Mouse (Mus musculus) heart, embryonic 16.5 days (tissue): ENCODE measurements around the gene Cpxm2. TPM values are rescaled to one million over a fixed set of nuclear protein-coding genes. Genes with fewer than 3 reads are reported as not detected.

Experiments used
- ATAC-seq: fragments of 200-750 bp; cut with Nextera tagmentation; replicated peaks from 2 replicates; pipeline ENCODE4 v1.8.0; 2017; ENCODE audit warnings: moderate number of reproducible peaks; ENCODE audit not compliant: insufficient read depth, low FRiP score; ENCODE audit errors: extremely low read depth
- H3K27ac ChIP-seq: fragments of 300-500 bp; sonication (generic); 2 replicates; pipeline ENCODE4 v1.5.1; 2014; ENCODE audit warnings: mild to moderate bottlenecking, low read length, control low read depth, moderate library complexity
- H3K27me3 ChIP-seq: fragments of 300-500 bp; sonication (generic); 2 replicates; pipeline ENCODE4 v1.6.1; 2014; ENCODE audit warnings: low read length, mixed read lengths; ENCODE audit not compliant: control insufficient read depth, insufficient read depth
- H3K36me3 ChIP-seq: fragments of 300-500 bp; sonication (generic); 2 replicates; pipeline ENCODE4 v1.6.1; 2014; ENCODE audit not compliant: control insufficient read depth, insufficient read depth
- H3K4me1 ChIP-seq: fragments of 300-500 bp; sonication (generic); 2 replicates; pipeline ENCODE4 v1.6.1; 2014; ENCODE audit warnings: low read length, mixed read lengths; ENCODE audit not compliant: control insufficient read depth, insufficient read depth
- H3K4me2 ChIP-seq: fragments of 300-500 bp; sonication (generic); 2 replicates; pipeline ENCODE4 v1.6.1; 2014; ENCODE audit warnings: low read depth, mild to moderate bottlenecking, control low read depth, low read length
- H3K4me3 ChIP-seq: fragments of 300-500 bp; sonication (generic); 2 replicates; pipeline ENCODE4 v1.5.1; 2014; ENCODE audit warnings: mild to moderate bottlenecking, control low read depth, low read length
- H3K9ac ChIP-seq: fragments of 300-500 bp; sonication (generic); 2 replicates; pipeline ENCODE4 v1.6.1; 2014; ENCODE audit warnings: low read length, control low read depth
- H3K9me3 ChIP-seq: fragments of 300-500 bp; sonication (generic); replicated peaks from 2 replicates; pipeline ENCODE4 v1.6.1; 2016; ENCODE audit warnings: low read length; ENCODE audit not compliant: control insufficient read depth
- WGBS: fragments of 180-500 bp; shearing (Covaris S2); extraction: QIAGEN DNeasy Blood & Tissue Kit; methylation state at CpG from one replicate; pipeline ENCODE4 v1.1.7; 2014; 5-methylcytosine and 5-hydroxymethylcytosine counted together
- polyA plus RNA-seq: library from polyadenylated mRNA; unstranded; fragments of >200 nt; fragmentation: Nextera tagmentation; extraction: Ambion mirVana; gene quantifications from 2 replicates; pipeline ENCODE4 v1.2.1, GENCODE M21; 2015

The Cpxm2 gene
- polyA plus RNA-seq, 1 experiment from 2014 or later: 0.75 TPM

DNA sequence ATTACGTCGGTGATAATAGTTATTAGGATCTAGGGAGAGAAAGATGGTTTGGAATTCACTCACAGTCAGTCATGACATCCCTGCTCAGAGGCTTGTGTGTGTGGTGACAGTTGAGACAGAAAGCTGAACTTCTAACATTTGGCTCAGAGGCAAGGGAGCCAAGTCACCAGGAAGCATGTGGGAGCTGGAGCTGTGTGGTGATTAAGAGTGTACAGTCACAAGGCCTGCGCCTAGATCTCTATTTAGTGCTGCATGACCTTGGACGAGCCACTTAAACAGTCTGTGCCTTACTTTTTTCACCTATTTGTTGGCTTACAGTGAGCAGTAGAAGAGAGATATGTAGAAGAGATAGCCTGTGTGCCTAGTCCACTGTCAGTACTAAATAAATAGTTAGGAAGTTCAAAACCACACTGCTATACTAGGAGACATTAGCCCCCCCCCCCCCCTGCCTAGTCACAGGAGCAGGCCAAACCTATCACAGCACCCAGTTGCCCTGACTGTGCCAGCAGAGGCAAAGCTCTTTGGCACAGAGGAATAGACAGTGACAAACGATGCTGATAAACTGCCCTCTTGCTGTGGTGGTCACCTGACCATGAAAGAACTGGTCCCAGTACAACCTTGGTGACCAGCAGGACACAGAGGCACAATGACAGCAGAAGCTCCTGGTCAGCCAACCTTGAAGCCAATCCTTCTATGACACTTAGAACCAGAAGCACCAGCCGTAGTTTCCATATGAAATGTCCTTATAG, 83.5 kb downstream of the Cpxm2 start:
- no peaks in the 10 kb centered on the region for H3K4me1 ChIP-seq
- ATAC-seq: no peak
- no peaks in the 10 kb centered on the region for H3K27me3 ChIP-seq
- 78% methylated on average over 6 of the region's 6 CpGs for WGBS
- H3K27ac ChIP-seq: no peak overlapping the region
- H3K9ac ChIP-seq: no peak overlapping the region
- H3K4me3 ChIP-seq: no peak overlapping the region
- H3K4me2 ChIP-seq: no peak overlapping the region
- no peaks in the 10 kb centered on the region for H3K36me3 ChIP-seq
- no peaks in the 10 kb centered on the region for H3K9me3 ChIP-seq

DNA sequence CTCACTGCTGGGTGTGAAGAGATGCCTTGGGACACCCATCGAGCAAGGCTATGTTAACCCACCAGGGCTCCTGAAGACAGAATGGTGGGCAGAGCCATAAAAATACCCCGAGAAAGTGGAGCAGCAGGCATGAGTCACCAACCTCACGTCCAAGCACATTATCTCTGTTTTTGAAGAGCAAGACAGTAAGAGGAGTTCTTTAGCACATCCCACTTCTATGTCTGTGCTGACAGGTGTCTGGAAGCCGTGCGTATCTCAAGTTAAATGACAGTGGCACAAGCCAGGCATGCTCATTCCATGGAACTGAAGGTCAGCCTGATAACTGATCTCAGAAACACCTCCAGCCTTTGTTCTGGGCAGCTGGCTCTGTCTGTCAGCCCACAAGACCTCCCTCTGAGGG, 86.6 kb downstream of the Cpxm2 start:
- H3K4me3 ChIP-seq: no peak overlapping the region
- H3K27ac ChIP-seq: no peak overlapping the region
- no peaks in the 10 kb centered on the region; the same call in 1 of the 2 replicates for H3K27me3 ChIP-seq
- H3K4me1 ChIP-seq: no peaks in the 10 kb centered on the region
- no peaks in the 10 kb centered on the region for H3K9me3 ChIP-seq
- 41% methylated on average over 5 of the region's 5 CpGs for WGBS
- ATAC-seq: no peak
- H3K4me2 ChIP-seq: no peak overlapping the region
- H3K36me3 ChIP-seq: no peaks in the 10 kb centered on the region
- H3K9ac ChIP-seq: no peak overlapping the region

DNA sequence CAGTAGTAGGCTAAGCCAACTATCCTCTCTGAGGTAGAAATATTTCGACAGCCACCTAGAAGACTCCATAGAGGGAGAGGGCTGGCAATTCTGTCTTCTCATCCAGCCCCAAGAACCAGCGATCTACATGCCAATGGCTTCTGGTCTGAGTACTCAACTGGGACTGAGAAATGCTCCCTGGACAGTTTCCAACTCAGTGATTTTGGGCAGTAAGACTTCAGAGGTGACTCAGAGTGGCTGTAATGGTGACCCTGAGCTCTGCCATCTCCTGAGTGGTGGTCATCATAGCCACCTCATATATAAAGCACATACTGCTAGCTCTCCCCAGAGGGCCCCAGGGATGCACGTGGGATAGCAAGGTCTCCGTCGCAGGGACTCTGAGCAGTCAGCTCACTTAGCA, 87.0 kb downstream of the Cpxm2 start:
- no peak for ATAC-seq
- Histone ChIP-seq H3K27ac (no peak overlapping the region), H3K9me3 (no peaks in the 10 kb centered on the region), H3K4me1 (no peaks in the 10 kb centered on the region), H3K36me3 (no peaks in the 10 kb centered on the region), H3K4me3 (no peak overlapping the region), H3K9ac (no peak overlapping the region), H3K4me2 (no peak overlapping the region), H3K27me3 (no peaks in the 10 kb centered on the region; the same call in 1 of the 2 replicates)
- 65% methylated on average over 5 of the region's 5 CpGs for WGBS

DNA sequence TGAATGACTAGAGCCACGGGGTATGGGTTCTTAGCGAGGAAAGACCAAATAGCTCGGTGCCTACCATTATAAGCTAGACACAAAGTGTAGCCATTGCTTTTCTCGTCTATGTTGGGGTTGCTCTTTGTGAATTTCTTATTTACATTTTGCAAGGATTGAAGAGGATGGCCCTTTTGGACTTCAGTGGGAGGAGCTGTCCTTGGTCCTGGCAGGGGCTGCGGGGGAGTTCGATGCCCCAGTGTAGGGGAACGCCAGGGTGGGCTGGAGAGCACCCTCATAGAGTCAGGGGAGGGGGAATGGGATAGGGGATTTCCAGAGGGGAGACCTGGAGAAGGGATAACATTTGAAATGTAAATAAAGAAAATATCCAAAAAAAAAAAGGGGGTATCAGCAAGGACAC, 94.4 kb downstream of the Cpxm2 start:
- H3K4me2 ChIP-seq: no peak overlapping the region
- H3K4me3 ChIP-seq: no peak overlapping the region
- H3K4me1 ChIP-seq: no peaks in the 10 kb centered on the region
- ATAC-seq: no peak
- WGBS: 67% methylated on average over 7 of the region's 7 CpGs
- H3K27me3 ChIP-seq: peaks cover 2% of the 10 kb centered on the region; the same call in 1 of the 2 replicates
- H3K9ac ChIP-seq: no peak overlapping the region
- H3K27ac ChIP-seq: no peak overlapping the region
- H3K36me3 ChIP-seq: no peaks in the 10 kb centered on the region
- H3K9me3 ChIP-seq: no peaks in the 10 kb centered on the region

DNA sequence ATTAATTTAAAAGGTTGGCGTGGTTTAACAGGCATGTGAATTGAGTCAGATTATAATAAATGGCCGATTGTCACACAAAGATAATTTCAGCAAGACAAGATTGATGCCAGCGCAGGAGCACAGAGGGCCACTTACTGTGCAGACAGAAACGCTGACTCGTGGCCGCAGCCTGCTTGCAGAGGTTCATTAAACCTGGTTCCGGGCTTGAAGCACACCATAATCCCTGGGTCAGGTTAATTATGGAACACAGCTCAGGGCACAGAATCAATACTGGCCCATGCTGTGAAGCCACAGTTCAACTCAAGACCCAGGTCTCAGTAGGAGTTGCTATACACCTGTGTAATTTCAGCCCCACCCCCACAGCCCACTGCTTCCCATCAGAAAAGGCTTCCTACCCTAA, 98.0 kb downstream of the Cpxm2 start:
- no peaks in the 10 kb centered on the region for H3K9me3 ChIP-seq
- WGBS: 78% methylated on average over 7 of the region's 7 CpGs
- no peaks in the 10 kb centered on the region for H3K36me3 ChIP-seq
- H3K4me3 ChIP-seq: no peak overlapping the region
- no peak overlapping the region for H3K4me2 ChIP-seq
- no peaks in the 10 kb centered on the region for H3K4me1 ChIP-seq
- peaks cover 2% of the 10 kb centered on the region; the same call in 1 of the 2 replicates for H3K27me3 ChIP-seq
- no peak overlapping the region for H3K9ac ChIP-seq
- H3K27ac ChIP-seq: no peak overlapping the region
- ATAC-seq: no peak

DNA sequence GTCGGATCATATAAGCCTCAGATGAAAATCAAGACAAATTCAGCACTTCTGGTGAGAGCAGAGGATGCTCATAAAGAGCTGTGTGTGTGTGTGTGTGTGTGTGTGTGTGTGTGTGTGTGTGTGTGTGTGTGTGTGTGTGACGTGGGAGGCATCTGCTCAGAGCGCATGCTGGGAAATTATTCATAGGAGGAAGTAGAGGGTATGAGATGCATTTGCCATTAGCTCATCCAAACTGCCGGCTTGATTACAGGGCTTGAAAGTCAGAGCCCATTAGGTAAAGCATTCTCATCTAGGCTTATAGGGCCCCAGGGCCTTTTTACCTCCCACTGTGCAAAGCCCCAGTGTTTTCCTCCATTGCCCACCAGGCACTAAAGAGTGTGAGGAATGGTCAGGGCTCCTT, 107.9 kb downstream of the Cpxm2 start:
- 54% methylated on average over 4 of the region's 4 CpGs for WGBS
- no peak overlapping the region for H3K4me2 ChIP-seq
- H3K27ac ChIP-seq: no peak overlapping the region
- no peaks in the 10 kb centered on the region for H3K36me3 ChIP-seq
- no peaks in the 10 kb centered on the region for H3K4me1 ChIP-seq
- ATAC-seq: no peak
- no peak overlapping the region for H3K9ac ChIP-seq
- H3K27me3 ChIP-seq: no peaks in the 10 kb centered on the region; the same call in 1 of the 2 replicates
- H3K4me3 ChIP-seq: no peak overlapping the region
- H3K9me3 ChIP-seq: no peaks in the 10 kb centered on the region

DNA sequence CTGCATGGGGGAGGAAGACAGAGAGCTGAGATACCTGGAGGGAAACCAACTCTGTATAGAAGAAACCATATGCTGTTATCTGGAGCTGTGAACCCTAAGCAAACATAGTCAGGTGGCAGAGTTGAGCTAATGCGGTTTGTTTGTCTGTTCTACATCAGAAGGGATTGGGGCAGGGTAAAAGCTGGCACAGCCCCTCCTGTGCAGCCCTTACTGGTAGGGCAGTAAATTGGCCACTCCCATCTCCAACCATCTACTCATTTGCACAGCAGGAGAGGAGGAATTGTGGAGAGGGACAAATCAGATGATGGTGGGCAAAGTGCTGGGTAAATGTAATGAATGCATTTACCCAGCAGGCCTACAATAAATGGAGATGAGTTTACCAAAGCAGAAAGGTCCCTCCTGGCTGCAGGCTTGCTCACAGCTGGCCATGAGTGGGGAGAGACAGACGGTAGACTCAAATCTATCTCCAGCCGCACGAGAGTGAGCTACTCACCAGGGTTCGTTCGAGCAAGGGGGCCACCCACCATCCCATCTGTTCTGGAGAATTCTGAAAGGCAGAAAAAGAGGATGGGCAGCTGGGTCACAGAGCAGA, 122.5 kb downstream of the Cpxm2 start:
- H3K27me3 ChIP-seq: peaks cover 2% of the 10 kb centered on the region
- H3K27ac ChIP-seq: no peak overlapping the region
- no peaks in the 10 kb centered on the region for H3K36me3 ChIP-seq
- H3K4me1 ChIP-seq: no peaks in the 10 kb centered on the region
- no peaks in the 10 kb centered on the region for H3K9me3 ChIP-seq
- H3K9ac ChIP-seq: no peak overlapping the region
- no peak overlapping the region for H3K4me3 ChIP-seq
- no peak for ATAC-seq
- H3K4me2 ChIP-seq: no peak overlapping the region
- WGBS: 54% methylated on average over 6 of the region's 6 CpGs

DNA sequence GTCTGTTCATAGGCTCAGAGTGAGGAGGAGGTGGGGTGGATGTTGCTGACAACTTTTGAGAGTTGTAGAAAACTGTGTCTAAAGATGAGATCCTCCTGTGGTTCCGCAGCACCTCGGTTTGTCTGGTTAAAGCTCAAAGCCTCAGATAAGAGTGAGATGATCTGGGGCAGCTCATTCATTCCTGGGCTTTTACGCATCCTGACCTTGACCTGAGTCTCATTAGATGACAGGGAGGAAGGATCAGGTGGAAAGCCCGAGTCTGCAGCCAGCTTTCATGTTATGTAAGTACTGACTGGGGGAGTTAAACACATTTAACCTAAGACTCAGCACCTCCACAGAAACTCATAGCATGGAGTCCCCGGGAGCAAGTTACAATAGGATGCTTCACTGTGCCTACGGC, 127.9 kb downstream of the Cpxm2 start:
- Histone ChIP-seq H3K4me2 (no peak overlapping the region), H3K9me3 (no peaks in the 10 kb centered on the region; the same call in 1 of the 2 replicates), H3K9ac (no peak overlapping the region), H3K27ac (no peak overlapping the region), H3K27me3 (peaks cover 2% of the 10 kb centered on the region), H3K36me3 (no peaks in the 10 kb centered on the region), H3K4me1 (no peaks in the 10 kb centered on the region), H3K4me3 (no peak overlapping the region)
- ATAC-seq: no peak
- 46% methylated on average over 6 of the region's 6 CpGs for WGBS

DNA sequence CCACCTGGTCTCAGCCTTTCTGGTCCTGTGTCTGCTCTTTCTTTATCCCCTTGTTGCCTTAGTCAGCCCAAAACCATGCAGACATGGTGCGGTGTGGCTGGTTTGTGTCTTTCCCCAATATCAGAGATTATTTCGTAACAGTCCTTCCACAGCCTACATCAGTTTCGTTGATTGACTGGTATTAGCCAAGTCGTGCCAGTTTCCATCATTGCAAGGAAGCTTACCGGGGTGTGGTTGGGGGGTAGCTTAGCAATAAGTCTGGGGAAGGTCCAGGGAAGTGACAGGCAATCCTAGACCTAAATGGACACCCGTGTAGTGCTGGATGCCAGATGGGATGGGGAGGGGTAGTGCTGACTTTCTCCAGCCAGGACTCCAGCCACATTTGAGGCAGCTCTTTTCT, 128.9 kb downstream of the Cpxm2 start:
- Histone ChIP-seq H3K4me3 (no peak overlapping the region), H3K9me3 (no peaks in the 10 kb centered on the region; the same call in 1 of the 2 replicates), H3K27me3 (peaks cover 2% of the 10 kb centered on the region), H3K4me2 (no peak overlapping the region), H3K4me1 (no peaks in the 10 kb centered on the region), H3K9ac (no peak overlapping the region), H3K27ac (no peak overlapping the region), H3K36me3 (no peaks in the 10 kb centered on the region)
- ATAC-seq: no peak
- WGBS: 60% methylated on average over 6 of the region's 6 CpGs
